Mouse (Mus musculus) forebrain, embryonic 11.5 days (tissue): ENCODE data around the gene Trib3. TPM values are rescaled to one million over a fixed set of nuclear protein-coding genes. Genes with fewer than 3 reads are reported as not detected.

ENCODE experiments used
- ATAC-seq: fragments of 200-750 bp; cut with Nextera tagmentation; replicated peaks from 2 replicates; pipeline ENCODE4 v1.8.0; 2017; ENCODE audit warnings: moderate TSS enrichment; ENCODE audit not compliant: low FRiP score
- DNase-seq: peaks from one replicate; pipeline ENCODE4 v3.0.0-alpha.2; 2017; ENCODE audit warnings: low spot score
- H3K27ac ChIP-seq: fragments of 300-500 bp; sonication (generic); 2 replicates; pipeline ENCODE4 v1.5.1; 2014; ENCODE audit warnings: low read depth, low read length
- H3K27me3 ChIP-seq: fragments of 300-500 bp; sonication (generic); 2 replicates; pipeline ENCODE4 v1.6.1; 2014; ENCODE audit warnings: mild to moderate bottlenecking, low read length, mixed read lengths; ENCODE audit not compliant: control insufficient read depth, insufficient read depth
- H3K36me3 ChIP-seq: fragments of 300-500 bp; sonication (generic); 2 replicates; pipeline ENCODE4 v1.6.1; 2014; ENCODE audit warnings: mild to moderate bottlenecking, low read length, moderate library complexity, mixed read lengths; ENCODE audit not compliant: control insufficient read depth, insufficient read depth
- H3K4me1 ChIP-seq: fragments of 300-500 bp; sonication (generic); replicated peaks from 2 replicates; pipeline ENCODE4 v1.6.1; 2014; ENCODE audit warnings: low read length, mixed read lengths; ENCODE audit not compliant: control insufficient read depth, insufficient read depth
- H3K4me2 ChIP-seq: fragments of 300-500 bp; sonication (generic); 2 replicates; pipeline ENCODE4 v1.6.1; 2014; ENCODE audit warnings: low read depth, mild to moderate bottlenecking, low read length, moderate library complexity, mixed read lengths; ENCODE audit not compliant: severe bottlenecking
- H3K4me3 ChIP-seq: fragments of 300-500 bp; sonication (generic); 2 replicates; pipeline ENCODE4 v1.5.1; 2014; ENCODE audit warnings: low read depth, low read length
- H3K9ac ChIP-seq: fragments of 300-500 bp; sonication (generic); 2 replicates; pipeline ENCODE4 v1.6.1; 2014; ENCODE audit warnings: low read length
- H3K9me3 ChIP-seq: fragments of 300-500 bp; sonication (generic); 2 replicates; pipeline ENCODE4 v1.6.1; 2016; ENCODE audit warnings: low read length, mixed read lengths; ENCODE audit not compliant: control insufficient read depth
- WGBS: fragments of 180-500 bp; shearing (Covaris S2); extraction: QIAGEN DNeasy Blood & Tissue Kit; methylation state at CpG from one replicate; pipeline ENCODE4 v1.1.7; 2014; 5-methylcytosine and 5-hydroxymethylcytosine counted together
- polyA plus RNA-seq: library from polyadenylated mRNA; unstranded; fragments of >200 nt; fragmentation: Nextera tagmentation; extraction: Ambion mirVana; gene quantifications from 2 replicates; pipeline ENCODE4 v1.2.1, GENCODE M21; 2014

Trib3 gene
- polyA plus RNA-seq, 1 experiment from 2014 or later: 2.1 TPM

- H3K36me3 ChIP-seq: no peaks in the 10 kb centered on the region
- no peaks in the 10 kb centered on the region for H3K27me3 ChIP-seq
- ATAC-seq (no peak), DNase-seq (no peak)
- H3K4me2 ChIP-seq: no peak overlapping the region
- H3K9ac ChIP-seq: no peak overlapping the region
- no peaks in the 10 kb centered on the region for H3K9me3 ChIP-seq
- no peak overlapping the region for H3K27ac ChIP-seq
- 80% methylated on average over 4 of the region's 4 CpGs for WGBS
- H3K4me3 ChIP-seq: no peak overlapping the region
- H3K4me1 ChIP-seq: peaks cover 10% of the 10 kb centered on the region; the same call in 1 of the 2 replicates
Measured at GRCm38 (mm10) chr2:152372661-152373060, 28.8 kb upstream of the Trib3 start.

- Histone ChIP-seq H3K4me1 (peaks cover 10% of the 10 kb centered on the region; the same call in 1 of the 2 replicates), H3K27me3 (no peaks in the 10 kb centered on the region), H3K9me3 (no peaks in the 10 kb centered on the region), H3K9ac (no peak overlapping the region), H3K36me3 (no peaks in the 10 kb centered on the region), H3K27ac (no peak overlapping the region), H3K4me2 (no peak overlapping the region), H3K4me3 (no peak overlapping the region)
- 84% methylated on average over 7 of the region's 7 CpGs for WGBS
- ATAC-seq (no peak), DNase-seq (no peak)
Measured at GRCm38 (mm10) chr2:152372104-152372503, 28.3 kb upstream of the Trib3 start.

GRCm38 (mm10) chr2:152368532-152369140 lies 24.8 kb upstream of the Trib3 start:
- Histone ChIP-seq H3K27me3 (no peaks in the 10 kb centered on the region), H3K4me3 (no peak overlapping the region), H3K4me2 (no peak overlapping the region), H3K27ac (no peak overlapping the region), H3K4me1 (no peaks in the 10 kb centered on the region), H3K36me3 (no peaks in the 10 kb centered on the region), H3K9me3 (no peaks in the 10 kb centered on the region), H3K9ac (no peak overlapping the region)
- WGBS: 33% methylated on average over 14 of the region's 14 CpGs
- DNase-seq (peak; percentile 82), ATAC-seq (peak; percentile 52; the same call in 1 of the 2 replicates)

- Histone ChIP-seq H3K27ac (no peak overlapping the region), H3K27me3 (no peaks in the 10 kb centered on the region), H3K4me2 (no peak overlapping the region), H3K9me3 (no peaks in the 10 kb centered on the region), H3K4me1 (no peaks in the 10 kb centered on the region), H3K9ac (no peak overlapping the region), H3K4me3 (no peak overlapping the region), H3K36me3 (no peaks in the 10 kb centered on the region)
- DNase-seq (no peak), ATAC-seq (no peak)
- 82% methylated on average over 5 of the region's 5 CpGs for WGBS
Measured at GRCm38 (mm10) chr2:152367917-152368316, 24.1 kb upstream of the Trib3 start.

GRCm38 (mm10) chr2:152363245-152364147 lies 19.7 kb upstream of the Trib3 start:
- peak overlapping the region; percentile 38; the same call in 1 of the 2 replicates for H3K4me2 ChIP-seq
- DNase-seq (peak; percentile 86), ATAC-seq (peak; percentile 73)
- no peaks in the 10 kb centered on the region for H3K9me3 ChIP-seq
- 0 out of 2 replicates have a peak overlapping the region, but pooled peaks have one; percentile 39 for H3K9ac ChIP-seq
- 14% methylated on average over 17 of the region's 17 CpGs for WGBS
- no peaks in the 10 kb centered on the region for H3K27me3 ChIP-seq
- no peak overlapping the region for H3K27ac ChIP-seq
- no peaks in the 10 kb centered on the region for H3K4me1 ChIP-seq
- no peaks in the 10 kb centered on the region for H3K36me3 ChIP-seq
- H3K4me3 ChIP-seq: no peak overlapping the region

GRCm38 (mm10) chr2:152361193-152361592 lies 17.4 kb upstream of the Trib3 start:
- H3K27me3 ChIP-seq: no peaks in the 10 kb centered on the region
- no peak overlapping the region for H3K9ac ChIP-seq
- no peak overlapping the region for H3K4me2 ChIP-seq
- ATAC-seq (no peak), DNase-seq (no peak)
- H3K27ac ChIP-seq: no peak overlapping the region
- H3K36me3 ChIP-seq: no peaks in the 10 kb centered on the region
- H3K4me1 ChIP-seq: no peaks in the 10 kb centered on the region
- no peak overlapping the region for H3K4me3 ChIP-seq
- WGBS: 88% methylated on average over 8 of the region's 8 CpGs
- H3K9me3 ChIP-seq: no peaks in the 10 kb centered on the region

GRCm38 (mm10) chr2:152360271-152360775 lies 16.5 kb upstream of the Trib3 start:
- DNase-seq (no peak), ATAC-seq (no peak)
- H3K4me2 ChIP-seq: no peak overlapping the region
- H3K4me1 ChIP-seq: no peaks in the 10 kb centered on the region
- no peak overlapping the region for H3K9ac ChIP-seq
- no peaks in the 10 kb centered on the region for H3K9me3 ChIP-seq
- no peaks in the 10 kb centered on the region for H3K27me3 ChIP-seq
- no peak overlapping the region for H3K4me3 ChIP-seq
- 63% methylated on average over 7 of the region's 7 CpGs for WGBS
- H3K36me3 ChIP-seq: no peaks in the 10 kb centered on the region
- no peak overlapping the region for H3K27ac ChIP-seq

- ATAC-seq: no peak
- WGBS: 78% methylated on average over 5 of the region's 5 CpGs
Measured at GRCm38 (mm10) chr2:152359616-152360015, 15.8 kb upstream of the Trib3 start.

More at GRCm38 (mm10) chr2:152359616-152360015, 15.8 kb upstream of the Trib3 start:
- Histone ChIP-seq H3K36me3 (no peaks in the 10 kb centered on the region), H3K9me3 (no peaks in the 10 kb centered on the region), H3K4me1 (no peaks in the 10 kb centered on the region), H3K27me3 (no peaks in the 10 kb centered on the region), H3K4me2 (no peak overlapping the region), H3K9ac (no peak overlapping the region), H3K27ac (no peak overlapping the region), H3K4me3 (no peak overlapping the region)
- no peak for DNase-seq
